Mouse (Mus musculus): ENCODE results near the gene Stk24.

- TF ChIP-seq CTCF (IDR thresholded peaks at IDR 0.05; ENCODE audit: borderline replicate concordance, insufficient read depth, low read depth, low read length) (no peak), POLR2A (IDR thresholded peaks at IDR 0.05; ENCODE audit: borderline replicate concordance, insufficient read depth, low read length) (no peak)
Observed at GRCm38 (mm10) chr14:121309909-121310308, 69.9 kb downstream of the Stk24 start.

Measured in cerebellum, adult 2 months (tissue).